Mouse (Mus musculus) bone marrow, adult 2 months (tissue): Measurements from ENCODE around the gene Bad.

ENCODE experiments used
- CTCF ChIP-seq: fragments of 200-500 bp; IDR thresholded peaks from 2 replicates; pipeline ENCODE4 v1.5.1; 2011; ENCODE audit warnings: low read length, control low read depth; ENCODE audit not compliant: control insufficient read depth, insufficient read depth
- POLR2A ChIP-seq: fragments of 200-500 bp; IDR thresholded peaks from 2 replicates; pipeline ENCODE4 v1.6.1; 2011; ENCODE audit warnings: low read depth, mild to moderate bottlenecking, control low read depth, low read length, borderline replicate concordance; ENCODE audit not compliant: control insufficient read depth

DNA sequence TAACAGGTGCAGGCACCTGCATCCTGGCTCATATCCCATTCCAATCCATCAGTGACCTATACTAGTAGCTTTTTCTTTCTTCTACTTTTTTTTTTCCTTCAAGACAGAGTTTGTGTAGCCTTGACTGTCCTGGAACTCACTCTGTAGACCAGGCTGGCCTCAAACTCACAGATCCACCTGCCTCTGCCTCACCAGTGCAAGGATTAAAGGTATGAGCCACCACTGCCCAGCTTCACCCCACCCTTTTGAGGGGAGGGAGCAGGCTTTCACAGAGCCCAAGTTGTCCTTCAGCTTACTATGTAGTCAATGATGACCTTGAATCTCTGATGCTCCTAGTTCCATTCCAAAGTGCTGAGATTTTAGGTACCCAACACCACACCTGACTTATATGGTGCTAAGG lies 22.2 kb upstream of the Bad start:
- no peak for TF ChIP-seq CTCF
- no peak for TF ChIP-seq POLR2A
